ENCODE assay signal across 9 mouse cellular contexts in the genomic region with DNA sequence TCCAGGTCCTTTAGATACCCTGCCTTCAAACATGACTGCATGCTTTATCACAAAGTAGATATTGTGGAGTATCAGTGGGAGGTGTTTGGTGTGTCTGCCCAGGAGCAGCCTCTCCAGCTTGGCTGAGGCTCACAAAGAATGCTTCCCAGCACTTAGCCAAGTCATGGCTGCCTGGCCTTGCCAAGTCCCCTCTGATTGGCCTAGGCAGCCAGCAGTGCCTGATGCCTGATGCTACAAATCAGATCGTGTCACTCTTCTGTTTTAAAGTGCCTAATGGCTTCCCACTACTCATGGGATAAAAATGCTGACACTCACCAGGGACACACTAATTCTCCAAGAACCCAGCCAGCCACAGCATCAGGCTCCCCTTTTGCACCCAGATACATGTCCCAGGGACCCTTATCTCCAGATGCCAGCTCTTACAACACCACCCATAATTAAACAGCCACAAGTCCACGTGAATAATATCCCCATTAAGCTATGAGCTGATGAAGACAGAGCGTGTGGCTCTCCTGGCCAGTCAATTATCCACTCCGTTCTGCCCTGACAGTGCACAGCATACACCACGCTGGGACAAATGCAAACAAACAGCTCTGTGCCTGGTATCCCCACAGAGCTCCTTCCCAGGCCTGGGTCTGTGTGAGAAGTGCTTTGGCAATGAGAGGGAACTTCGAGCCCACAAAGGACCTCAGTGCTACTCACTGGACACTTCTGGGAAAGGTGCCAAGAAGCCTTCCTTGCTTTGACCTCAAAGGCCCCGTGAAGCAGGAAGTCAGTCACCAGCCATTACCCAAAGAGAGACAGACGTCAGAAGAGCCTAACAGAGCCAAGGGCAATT.
DNase-seq lines count a peak whose midpoint lies in the region; ATAC-seq lines count a peak whose summit lies in the region.
"Had no signal": no experiment of that assay in that cellular context is flagged by ENCODE, and none has a peak within 500 bp of the region (broad histone marks: within the 10 kb centered on the region; RNA-seq: fewer than 3 reads in every experiment).

No protein-coding gene starts in this region.

- 18% methylated on average over 8 of the region's 8 CpGs for WGBS in hindbrain, embryonic 16.5 days
- 38% methylated on average over 8 of the region's 8 CpGs for WGBS in macrophage (ENCODE audit: missing documents)
- 37% methylated on average over 8 of the region's 8 CpGs for WGBS in stomach, embryonic 14.5 days

- H3K9ac ChIP-seq in hindbrain, embryonic 16.5 days (ENCODE audit: low read depth, low read length): no peak overlapping the region
- no peak overlapping the region for H3K9ac ChIP-seq in stomach, embryonic 14.5 days (replicated peaks; ENCODE audit: low read depth, low read length)

- DNase-seq in cerebellum, postnatal 10 days: peak; percentile 64 to 66
- peak; percentile 75 to 76 for DNase-seq in adrenal gland, postnatal 36 days
- peak; percentile 37 to 51 for DNase-seq in gastrocnemius, postnatal 36 days
- peak; percentile 56 to 67 for DNase-seq in left cerebral cortex, postnatal 25 days (ENCODE audit: low spot score in 2 of 2)

- intact Hi-C loops in gastrocnemius, postnatal 36 days (cut with DNase I): no loop called here
- intact Hi-C loops in left cerebral cortex, postnatal 25 days (cut with DNase I): no loop called here

- ATAC-seq in cerebellum, adult (ENCODE audit: insufficient number of reproducible peaks, low FRiP score, low TSS enrichment): no peak
- peak; percentile 91 for ATAC-seq in hindbrain, embryonic 16.5 days
- ATAC-seq in stomach, embryonic 14.5 days (ENCODE audit: insufficient number of reproducible peaks, insufficient read depth, low FRiP score, low read depth): peak; percentile 53; the same call in 1 of the 2 replicates

- no peak overlapping the region for H3K4me2 ChIP-seq in hindbrain, embryonic 16.5 days (ENCODE audit: low read length)
- no peak overlapping the region for H3K4me2 ChIP-seq in stomach, embryonic 14.5 days (replicated peaks; ENCODE audit: low read depth, low read length)

- H3K4me3 ChIP-seq in hindbrain, embryonic 16.5 days (ENCODE audit: low read length): no peak overlapping the region
- H3K4me3 ChIP-seq in macrophage (ENCODE audit: inconsistent target): no peak overlapping the region
- no peak overlapping the region for H3K4me3 ChIP-seq in stomach, embryonic 14.5 days (ENCODE audit: low read depth, low read length)
- H3K4me3 ChIP-seq: myocyte had no signal

- peak overlapping the region; percentile 65 for H3K27ac ChIP-seq in hindbrain, embryonic 16.5 days (ENCODE audit: low read depth, low read length)
- H3K27ac ChIP-seq in macrophage: 0 out of 2 replicates have a peak overlapping the region, but pooled peaks have one; percentile 8
- H3K27ac ChIP-seq in stomach, embryonic 14.5 days (ENCODE audit: low read length): peak overlapping the region; percentile 34; the same call in 1 of the 2 replicates

- H3K36me3 ChIP-seq in hindbrain, embryonic 16.5 days (ENCODE audit: control insufficient read depth, insufficient read depth, low read length): no peaks in the 10 kb centered on the region
- no peaks in the 10 kb centered on the region for H3K36me3 ChIP-seq in macrophage (ENCODE audit: inconsistent target)
- H3K36me3 ChIP-seq in stomach, embryonic 14.5 days (ENCODE audit: control insufficient read depth, insufficient read depth, low read length): no peaks in the 10 kb centered on the region

- no peaks in the 10 kb centered on the region for H3K9me3 ChIP-seq in hindbrain, embryonic 16.5 days (ENCODE audit: control insufficient read depth, low read length)
- H3K9me3 ChIP-seq in stomach, embryonic 14.5 days (ENCODE audit: control insufficient read depth, low read depth, low read length): no peaks in the 10 kb centered on the region

- no peaks in the 10 kb centered on the region for H3K79me2 ChIP-seq in macrophage (ENCODE audit: inconsistent target)

- H3K4me1 ChIP-seq in hindbrain, embryonic 16.5 days (ENCODE audit: control insufficient read depth, insufficient read depth, low read depth, low read length): peaks cover 25% of the 10 kb centered on the region
- 0 out of 2 replicates have a peak, but pooled peaks cover 3% of the 10 kb centered on the region for H3K4me1 ChIP-seq in stomach, embryonic 14.5 days (ENCODE audit: control insufficient read depth, insufficient read depth, low read length)

- no peaks in the 10 kb centered on the region for H3K27me3 ChIP-seq in hindbrain, embryonic 16.5 days (replicated peaks; ENCODE audit: control insufficient read depth, insufficient read depth, low read length)
- no peaks in the 10 kb centered on the region for H3K27me3 ChIP-seq in stomach, embryonic 14.5 days (ENCODE audit: control insufficient read depth, insufficient read depth, low read length)

Comparison
In these comparisons a context has a peak if more than half of its experiments do, and no peak if none do; other contexts are left out.
1. H3K27ac ChIP-seq: peak in every context shown above with its lines; median percentile 65 in hindbrain, embryonic 16.5 days; 34 in stomach, embryonic 14.5 days; 8 in macrophage.